Mouse (Mus musculus): ENCODE measurements at regions not wholly inside any gene's neighbourhood (a gene's known extent, or its start where the extent isn't known, plus 50 kb on each side); places are given as distances from the start of the nearest gene placed in this dataset.

DNA sequence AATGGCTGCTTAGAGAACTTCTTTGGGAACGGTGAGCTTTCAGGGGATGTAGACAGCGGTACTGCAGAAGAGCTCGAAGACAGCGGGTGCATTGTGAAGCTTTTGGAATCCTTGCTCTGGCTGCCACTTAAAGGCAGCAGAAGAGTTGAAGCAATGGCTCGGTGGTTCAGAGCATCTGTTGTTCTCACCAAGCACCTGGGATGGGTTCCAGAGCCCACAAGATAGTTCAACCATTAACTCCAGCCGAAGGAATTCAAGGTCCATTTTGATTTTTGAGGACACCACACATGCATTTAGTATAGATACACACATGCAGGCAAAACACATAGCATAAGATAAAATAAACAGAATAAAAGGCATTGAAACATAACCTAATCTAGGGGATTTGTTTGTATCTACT is 181.9 kb upstream of the Tet2 start:
- H3K9ac ChIP-seq (ENCODE audit: low read length): no peak overlapping the region
- H3K36me3 ChIP-seq (ENCODE audit: control insufficient read depth, insufficient read depth, low read length): no peaks in the 10 kb centered on the region
- ATAC-seq (ENCODE audit: low FRiP score, low TSS enrichment) (no peak), DNase-seq (ENCODE audit: low spot score) (no peak)
- no peak overlapping the region for H3K27ac ChIP-seq (replicated peaks)
- no peak overlapping the region for H3K4me2 ChIP-seq (replicated peaks; ENCODE audit: low read depth)
- no peaks in the 10 kb centered on the region for H3K27me3 ChIP-seq (ENCODE audit: control insufficient read depth, insufficient read depth, low read length)
- H3K4me3 ChIP-seq (ENCODE audit: low read depth, low read length): no peak overlapping the region
- no peak for TF ChIP-seq EP300 (optimal IDR thresholded peaks at IDR 0.05)
- no peak for TF ChIP-seq CTCF (IDR thresholded peaks at IDR 0.05; ENCODE audit: low read depth)
- WGBS: 82% methylated on average over 6 of the region's 6 CpGs
- H3K9me3 ChIP-seq (ENCODE audit: control insufficient read depth, low read length): no peaks in the 10 kb centered on the region
- H3K4me1 ChIP-seq (replicated peaks; ENCODE audit: control insufficient read depth, insufficient read depth): no peaks in the 10 kb centered on the region

- 52% methylated on average over 1 of the region's 1 CpGs for WGBS
- TF ChIP-seq EP300 (optimal IDR thresholded peaks at IDR 0.05) (no peak), CTCF (IDR thresholded peaks at IDR 0.05; ENCODE audit: low read depth) (no peak)
- Histone ChIP-seq H3K9ac (ENCODE audit: low read length) (no peak overlapping the region), H3K9me3 (ENCODE audit: control insufficient read depth, low read length) (no peaks in the 10 kb centered on the region), H3K36me3 (ENCODE audit: control insufficient read depth, insufficient read depth, low read length) (no peaks in the 10 kb centered on the region), H3K4me1 (replicated peaks; ENCODE audit: control insufficient read depth, insufficient read depth) (no peaks in the 10 kb centered on the region), H3K27ac (replicated peaks) (no peak overlapping the region), H3K4me2 (replicated peaks; ENCODE audit: low read depth) (no peak overlapping the region), H3K27me3 (ENCODE audit: control insufficient read depth, insufficient read depth, low read length) (no peaks in the 10 kb centered on the region), H3K4me3 (ENCODE audit: low read depth, low read length) (no peak overlapping the region)
- DNase-seq (ENCODE audit: low spot score): no peak
- no peak for ATAC-seq (ENCODE audit: low FRiP score, low TSS enrichment)
These were observed 190.7 kb upstream of the Tet2 start for GRCm38 (mm10) chr3:133735603-133736002.

DNA sequence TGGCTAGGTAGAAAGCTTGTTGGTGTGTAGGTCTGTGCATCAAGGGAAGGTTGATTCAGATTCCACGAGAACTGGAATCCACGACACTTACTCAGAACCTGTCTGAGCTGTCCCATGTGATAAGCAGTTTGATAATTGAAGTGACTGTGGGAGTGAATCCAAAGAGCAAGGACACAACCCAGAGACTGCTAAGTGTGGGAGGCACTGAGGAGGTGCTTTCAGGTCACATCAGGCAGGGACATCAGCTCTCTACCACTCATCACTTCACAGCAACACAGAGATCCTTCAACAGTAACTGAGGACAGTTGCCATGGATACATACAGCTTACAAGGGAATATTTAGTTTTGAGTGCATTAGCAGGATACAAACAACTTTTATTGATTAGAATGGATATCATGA is 194.0 kb upstream of the Tet2 start:
- H3K36me3 ChIP-seq (ENCODE audit: control insufficient read depth, insufficient read depth, low read length): no peaks in the 10 kb centered on the region
- WGBS: 76% methylated on average over 2 of the region's 2 CpGs
- no peak overlapping the region for H3K27ac ChIP-seq (replicated peaks)
- H3K27me3 ChIP-seq (ENCODE audit: control insufficient read depth, insufficient read depth, low read length): no peaks in the 10 kb centered on the region
- no peak overlapping the region for H3K4me3 ChIP-seq (ENCODE audit: low read depth, low read length)
- ATAC-seq (ENCODE audit: low FRiP score, low TSS enrichment) (no peak), DNase-seq (ENCODE audit: low spot score) (no peak)
- H3K4me1 ChIP-seq (replicated peaks; ENCODE audit: control insufficient read depth, insufficient read depth): no peaks in the 10 kb centered on the region
- no peaks in the 10 kb centered on the region for H3K9me3 ChIP-seq (ENCODE audit: control insufficient read depth, low read length)
- H3K4me2 ChIP-seq (replicated peaks; ENCODE audit: low read depth): no peak overlapping the region
- TF ChIP-seq EP300 (optimal IDR thresholded peaks at IDR 0.05): no peak
- no peak for TF ChIP-seq CTCF (IDR thresholded peaks at IDR 0.05; ENCODE audit: low read depth)
- H3K9ac ChIP-seq (ENCODE audit: low read length): no peak overlapping the region

DNA sequence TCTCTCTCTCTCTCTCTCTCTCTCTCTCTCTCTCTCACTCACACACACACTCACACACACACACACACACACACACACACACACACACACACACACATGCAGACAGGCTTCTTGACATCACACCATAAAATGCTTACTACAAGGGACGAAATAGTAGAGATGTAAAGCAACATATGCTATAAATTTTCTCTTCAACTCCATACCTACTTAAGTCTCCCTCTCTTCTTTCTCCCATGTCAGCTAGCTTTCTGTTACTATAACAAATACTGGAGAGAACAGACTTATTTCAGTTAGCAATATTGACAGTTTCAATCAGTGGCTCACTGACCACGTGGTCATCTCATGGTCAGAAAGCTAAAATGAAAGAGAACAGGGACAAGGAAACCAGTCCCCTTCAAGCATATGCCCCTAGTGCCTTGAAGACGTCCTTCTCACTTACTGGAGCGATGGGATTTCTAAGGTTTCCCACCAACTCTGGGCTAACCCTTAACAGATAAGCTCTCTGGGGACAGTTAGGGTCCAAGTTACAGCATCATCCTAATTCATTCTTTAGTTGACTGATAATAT is 199.7 kb upstream of the Tet2 start:
- H3K4me3 ChIP-seq (ENCODE audit: low read depth, low read length): no peak overlapping the region
- H3K4me2 ChIP-seq (replicated peaks; ENCODE audit: low read depth): no peak overlapping the region
- WGBS: 72% methylated on average over 4 of the region's 4 CpGs
- DNase-seq (ENCODE audit: low spot score) (no peak), ATAC-seq (ENCODE audit: low FRiP score, low TSS enrichment) (no peak)
- H3K36me3 ChIP-seq (ENCODE audit: control insufficient read depth, insufficient read depth, low read length): no peaks in the 10 kb centered on the region
- no peak overlapping the region for H3K9ac ChIP-seq (ENCODE audit: low read length)
- H3K4me1 ChIP-seq (replicated peaks; ENCODE audit: control insufficient read depth, insufficient read depth): no peaks in the 10 kb centered on the region
- TF ChIP-seq EP300 (optimal IDR thresholded peaks at IDR 0.05) (no peak), CTCF (IDR thresholded peaks at IDR 0.05; ENCODE audit: low read depth) (no peak)
- no peaks in the 10 kb centered on the region for H3K9me3 ChIP-seq (ENCODE audit: control insufficient read depth, low read length)
- no peaks in the 10 kb centered on the region for H3K27me3 ChIP-seq (ENCODE audit: control insufficient read depth, insufficient read depth, low read length)
- no peak overlapping the region for H3K27ac ChIP-seq (replicated peaks)

- Histone ChIP-seq H3K4me2 (replicated peaks; ENCODE audit: low read depth) (no peak overlapping the region), H3K27ac (replicated peaks) (no peak overlapping the region), H3K9ac (ENCODE audit: low read length) (no peak overlapping the region), H3K4me3 (ENCODE audit: low read depth, low read length) (no peak overlapping the region), H3K36me3 (ENCODE audit: control insufficient read depth, insufficient read depth, low read length) (no peaks in the 10 kb centered on the region), H3K27me3 (ENCODE audit: control insufficient read depth, insufficient read depth, low read length) (no peaks in the 10 kb centered on the region), H3K9me3 (ENCODE audit: control insufficient read depth, low read length) (no peaks in the 10 kb centered on the region), H3K4me1 (replicated peaks; ENCODE audit: control insufficient read depth, insufficient read depth) (no peaks in the 10 kb centered on the region)
- ATAC-seq (ENCODE audit: low FRiP score, low TSS enrichment): no peak
- 86% methylated on average over 10 of the region's 10 CpGs for WGBS
- no peak for TF ChIP-seq CTCF (IDR thresholded peaks at IDR 0.05; ENCODE audit: low read depth)
- TF ChIP-seq EP300 (optimal IDR thresholded peaks at IDR 0.05): no peak
- DNase-seq (ENCODE audit: low spot score): no peak
These were observed 204.1 kb upstream of the Tet2 start for GRCm38 (mm10) chr3:133748756-133749737.

- 0 out of 2 replicates have a peak, but pooled peaks cover 2% of the 10 kb centered on the region for H3K4me1 ChIP-seq (replicated peaks; ENCODE audit: control insufficient read depth, insufficient read depth)
- no peak overlapping the region for H3K9ac ChIP-seq (ENCODE audit: low read length)
- no peak for TF ChIP-seq EP300 (optimal IDR thresholded peaks at IDR 0.05)
- TF ChIP-seq CTCF (IDR thresholded peaks at IDR 0.05; ENCODE audit: low read depth): no peak
- WGBS: 72% methylated on average over 8 of the region's 8 CpGs
- DNase-seq (ENCODE audit: low spot score) (no peak), ATAC-seq (ENCODE audit: low FRiP score, low TSS enrichment) (no peak)
- no peak overlapping the region for H3K27ac ChIP-seq (replicated peaks)
- H3K36me3 ChIP-seq (ENCODE audit: control insufficient read depth, insufficient read depth, low read length): no peaks in the 10 kb centered on the region
- H3K4me3 ChIP-seq (ENCODE audit: low read depth, low read length): no peak overlapping the region
- H3K9me3 ChIP-seq (ENCODE audit: control insufficient read depth, low read length): no peaks in the 10 kb centered on the region
- H3K27me3 ChIP-seq (ENCODE audit: control insufficient read depth, insufficient read depth, low read length): no peaks in the 10 kb centered on the region
- no peak overlapping the region for H3K4me2 ChIP-seq (replicated peaks; ENCODE audit: low read depth)
These were observed 205.1 kb upstream of the Tet2 start for GRCm38 (mm10) chr3:133750061-133750460.

Data from stomach, postnatal 0 days (tissue).